Mouse (Mus musculus) G1E (cell line): ENCODE results near the gene Slc26a9.

Experiments
- CTCF ChIP-seq: IDR thresholded peaks from 2 replicates; pipeline ENCODE4 v1.5.1; 2012; ENCODE audit warnings: low read depth, low read length, inconsistent platforms, mixed read lengths
- GATA2 ChIP-seq: IDR thresholded peaks from 2 replicates; pipeline ENCODE4 v1.6.1; 2012; ENCODE audit warnings: low read depth, low read length, inconsistent platforms, borderline replicate concordance
- POLR2AphosphoS5 ChIP-seq: IDR thresholded peaks from 2 replicates; pipeline ENCODE4 v1.6.1; 2012; ENCODE audit warnings: low read depth, low read length, inconsistent platforms; ENCODE audit not compliant: insufficient replicate concordance
- TAL1 ChIP-seq: conservative IDR thresholded peaks from 2 replicates; pipeline ENCODE4 v1.6.1; 2012; ENCODE audit warnings: low read depth, low read length, inconsistent platforms, mixed read lengths

- no peak for TF ChIP-seq GATA2
- no peak for TF ChIP-seq CTCF
- no peak for TF ChIP-seq TAL1
- no peak for TF ChIP-seq POLR2AphosphoS5
Observed at GRCm38 (mm10) chr1:131700447-131700846, 43.4 kb upstream of the Slc26a9 start.
